Mouse (Mus musculus) central nervous system, embryonic 18 days (tissue): ENCODE results near the gene Fzd4. TPM values are rescaled to one million over a fixed set of nuclear protein-coding genes. Genes with fewer than 3 reads are reported as not detected.

Experiments
- polyA plus RNA-seq: library from polyadenylated mRNA; depleted of rRNA; stranded (reverse); fragments of >200 nt; gene quantifications from 2 replicates; pipeline ENCODE4 v1.2.3, GENCODE M21; 2012; rRNA removed

Gene Fzd4
- polyA plus RNA-seq = 3.1 and 3.2 TPM in 2 replicates

DNA sequence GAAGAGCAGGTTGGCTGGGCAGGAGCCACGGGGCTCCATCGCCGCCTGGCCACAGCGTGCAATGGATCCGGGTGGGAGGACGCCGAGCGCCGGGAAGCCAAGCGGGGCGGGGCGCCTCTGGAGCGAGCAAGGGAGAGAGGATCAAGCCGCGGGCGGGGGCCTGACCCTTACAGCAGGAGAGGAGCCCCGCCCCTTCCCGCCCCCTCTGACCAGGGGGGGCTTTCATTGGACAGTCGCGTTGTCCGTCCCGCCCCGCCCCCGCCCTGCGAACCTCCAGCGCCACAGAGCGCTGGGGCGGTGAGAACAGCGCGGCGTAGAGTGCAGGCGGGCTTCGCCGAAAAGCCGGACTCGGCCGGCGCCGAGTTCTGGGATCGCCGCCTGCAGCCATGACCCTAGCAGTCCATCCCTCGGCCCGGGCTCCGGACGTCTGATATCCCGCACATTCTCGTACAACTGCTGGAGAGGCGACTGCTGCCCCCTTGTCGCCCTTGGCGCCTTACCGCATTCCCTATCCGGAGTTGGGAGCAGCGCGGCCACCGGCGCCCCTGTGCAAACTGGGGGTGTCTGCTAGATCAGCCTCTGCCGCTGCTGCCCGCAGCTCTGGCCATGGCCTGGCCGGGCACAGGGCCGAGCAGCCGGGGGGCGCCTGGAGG, at the start of gene Fzd4, which contains the start of gene Tmem135:
TSS of gene Fzd4 (plus strand) at position 275 of the 653 bp plus-strand sequence.
TSS of gene Tmem135 (minus strand) at position 142 of the 653 bp plus-strand sequence.

Other genes with a start within 250 kb of the Fzd4 start
- 21.0 and 21.1 TPM in 2 replicates for gene Tmem135, start 133 bp upstream of the Fzd4 start, polyA plus RNA-seq
- 16.2 and 21.2 TPM in 2 replicates for gene Prss23, start 122.8 kb downstream of the Fzd4 start, polyA plus RNA-seq
- gene Me3, start 228.0 kb downstream of the Fzd4 start, polyA plus RNA-seq = 9.3 and 10.5 TPM in 2 replicates